Mouse (Mus musculus) C2C12 (cell line): ENCODE results near the gene B9d2. TPM values are rescaled to one million over a fixed set of nuclear protein-coding genes. Genes with fewer than 3 reads are reported as not detected.

Source experiments
- H3K27me3 ChIP-seq: one replicate; pipeline ENCODE4 v1.6.1; 2011; ENCODE audit not compliant: control insufficient read depth, insufficient read depth, insufficient read length
- H3K36me3 ChIP-seq: one replicate; pipeline ENCODE4 v1.6.1; 2011; ENCODE audit not compliant: control insufficient read depth, insufficient read depth
- H3K4me3 ChIP-seq: one replicate; pipeline ENCODE4 v1.5.1; 2011; ENCODE audit warnings: mild to moderate bottlenecking, control low read depth; ENCODE audit not compliant: poor library complexity, insufficient read depth, severe bottlenecking
- H3K79me2 ChIP-seq: one replicate; pipeline ENCODE4 v1.6.1; 2011; ENCODE audit not compliant: control insufficient read depth, insufficient read depth
- H3K79me3 ChIP-seq: one replicate; pipeline ENCODE4 v1.6.1; 2011; ENCODE audit warnings: low read depth, control low read depth
- H3ac ChIP-seq: one replicate; pipeline ENCODE3; 2011; ENCODE audit warnings: low read depth; ENCODE audit not compliant: control insufficient read depth, insufficient read length
- CEBPB ChIP-seq: IDR thresholded peaks from one replicate; pipeline ENCODE4 v1.6.1; 2011; ENCODE audit warnings: low read depth, mild to moderate bottlenecking, control low read depth, moderate library complexity
- CTCF ChIP-seq: IDR thresholded peaks from one replicate; pipeline ENCODE4 v1.5.1; 2011; ENCODE audit not compliant: control insufficient read depth, insufficient read depth, insufficient read length
- FOSL1 ChIP-seq: IDR thresholded peaks from one replicate; pipeline ENCODE4 v1.8.0; 2011; ENCODE audit warnings: mild to moderate bottlenecking, low read length; ENCODE audit not compliant: poor library complexity, insufficient read depth, severe bottlenecking
- MAX ChIP-seq: IDR thresholded peaks from one replicate; pipeline ENCODE4 v1.6.1; 2011; ENCODE audit warnings: mild to moderate bottlenecking, control low read depth
- MYOD1 ChIP-seq: IDR thresholded peaks from one replicate; pipeline ENCODE4 v1.6.1; 2011; ENCODE audit warnings: low read depth; ENCODE audit not compliant: control insufficient read depth, insufficient read length
- MYOG ChIP-seq: IDR thresholded peaks from one replicate; pipeline ENCODE4 v1.6.1; 2011; ENCODE audit not compliant: control insufficient read depth, insufficient read length; ENCODE audit errors: extremely low read depth
- USF1 ChIP-seq: IDR thresholded peaks from one replicate; pipeline ENCODE4 v1.6.1; 2011; ENCODE audit warnings: low read depth, mild to moderate bottlenecking, control low read depth, moderate library complexity
- polyA plus RNA-seq: library from polyadenylated mRNA; unstranded; fragments of >200 nt; fragmentation: generic; extraction: Trizol; gene quantifications from one replicate; pipeline ENCODE4 v1.2.1, GENCODE M21; 2012; ENCODE audit warnings: missing spikeins

The B9d2 gene
- polyA plus RNA-seq, 1 experiment, result 33.0 TPM

- TF ChIP-seq MAX, result no peak
- TF ChIP-seq MYOG, result no peak
- TF ChIP-seq CEBPB, result no peak
- TF ChIP-seq FOSL1, result no peak
- TF ChIP-seq MYOD1, result no peak
- TF ChIP-seq USF1, result no peak
- TF ChIP-seq CTCF, result no peak
- Histone ChIP-seq H3ac (no peak overlapping the region), H3K27me3 (no peaks in the 10 kb centered on the region), H3K4me3 (no peak overlapping the region), H3K79me3 (no peaks in the 10 kb centered on the region), H3K79me2 (no peaks in the 10 kb centered on the region), H3K36me3 (no peaks in the 10 kb centered on the region)
Observed at GRCm38 (mm10) chr7:25652244-25652759, 28.3 kb upstream of the B9d2 start.

- H3K36me3 ChIP-seq, result no peaks in the 10 kb centered on the region
- peaks cover 5% of the 10 kb centered on the region for H3K79me3 ChIP-seq
- no peaks in the 10 kb centered on the region for H3K27me3 ChIP-seq
- H3K4me3 ChIP-seq, result no peak overlapping the region
- no peak overlapping the region for H3ac ChIP-seq
- no peak for TF ChIP-seq MAX
- TF ChIP-seq USF1, result no peak
- TF ChIP-seq FOSL1, result no peak
- TF ChIP-seq CTCF, result no peak
- TF ChIP-seq MYOG, result no peak
- TF ChIP-seq MYOD1, result no peak
- no peak for TF ChIP-seq CEBPB
- H3K79me2 ChIP-seq, result peaks cover 18% of the 10 kb centered on the region
Observed at GRCm38 (mm10) chr7:25655601-25656428, 24.8 kb upstream of the B9d2 start.

- no peaks in the 10 kb centered on the region for H3K36me3 ChIP-seq
- H3K4me3 ChIP-seq, result no peak overlapping the region
- H3K79me3 ChIP-seq, result peaks cover 7% of the 10 kb centered on the region
- H3ac ChIP-seq, result no peak overlapping the region
- H3K79me2 ChIP-seq, result peaks cover 23% of the 10 kb centered on the region
- H3K27me3 ChIP-seq, result no peaks in the 10 kb centered on the region
- TF ChIP-seq CTCF (no peak), USF1 (no peak), FOSL1 (no peak), CEBPB (no peak), MAX (no peak), MYOD1 (no peak), MYOG (no peak)
Observed at GRCm38 (mm10) chr7:25657785-25658184, 22.8 kb upstream of the B9d2 start.

GRCm38 (mm10) chr7:25658657-25659472, 21.7 kb upstream of the B9d2 start, which contains the start of the genes Bckdha and Exosc5:
TSS of gene Bckdha (minus strand) at chr7:25658981.
TSS of gene Exosc5 (plus strand) at chr7:25659164.
- H3ac ChIP-seq, result peak within 1 kb of the TSS; percentile 62
- TF ChIP-seq MAX, result peak; percentile 99
- no peak for TF ChIP-seq FOSL1
- no peak for TF ChIP-seq CEBPB
- TF ChIP-seq MYOD1, result no peak
- peak; percentile 49 for TF ChIP-seq USF1
- no peak for TF ChIP-seq MYOG
- no peak for TF ChIP-seq CTCF
- peaks cover 7% of the 10 kb centered on the region for H3K79me3 ChIP-seq
- H3K36me3 ChIP-seq, result peaks cover 5% of the 10 kb centered on the region
- peaks cover 23% of the 10 kb centered on the region for H3K79me2 ChIP-seq
- peak within 1 kb of the TSS; percentile 53 for H3K4me3 ChIP-seq
- no peaks in the 10 kb centered on the region for H3K27me3 ChIP-seq

- Histone ChIP-seq H3K36me3 (peaks cover 17% of the 10 kb centered on the region), H3K4me3 (no peak overlapping the region), H3K79me3 (peaks cover 2% of the 10 kb centered on the region), H3K79me2 (no peaks in the 10 kb centered on the region), H3K27me3 (no peaks in the 10 kb centered on the region), H3ac (no peak overlapping the region)
- TF ChIP-seq MYOD1 (no peak), MAX (no peak), FOSL1 (no peak), CTCF (no peak), MYOG (no peak), CEBPB (no peak), USF1 (no peak)
Observed at GRCm38 (mm10) chr7:25666381-25666780, 14.2 kb upstream of the B9d2 start.
